Mouse (Mus musculus) megakaryocyte, embryonic 14.5 days (primary cell): ENCODE measurements around the gene Crebbp. TPM values are rescaled to one million over a fixed set of nuclear protein-coding genes. Genes with fewer than 3 reads are reported as not detected.
"Not testable (repeated sequence)": the region's sequence is repeated elsewhere in the genome, so short reads cannot be mapped to it uniquely, and the experiment has no call there.

Experiments
- H3K27me3 ChIP-seq: replicated peaks from 2 replicates; pipeline ENCODE3; 2012; ENCODE audit warnings: inconsistent platforms
- H3K36me3 ChIP-seq: replicated peaks from 2 replicates; pipeline ENCODE3; 2012; ENCODE audit warnings: low read length, inconsistent platforms, mixed read lengths
- H3K4me1 ChIP-seq: 2 replicates; pipeline ENCODE4 v1.6.1; 2012; ENCODE audit warnings: inconsistent platforms
- H3K4me3 ChIP-seq: replicated peaks from 2 replicates; pipeline ENCODE3; 2012; ENCODE audit warnings: moderate library complexity, mild to moderate bottlenecking, inconsistent platforms
- H3K9me3 ChIP-seq: 2 replicates; pipeline ENCODE4 v1.6.1; 2012; ENCODE audit warnings: inconsistent platforms
- FLI1 ChIP-seq: IDR thresholded peaks from 2 replicates; pipeline ENCODE4 v1.6.1; 2012; ENCODE audit warnings: low read length, inconsistent platforms, mixed read lengths
- GATA1 ChIP-seq: IDR thresholded peaks from 3 replicates; pipeline ENCODE4 v1.6.1; 2012; ENCODE audit warnings: mixed read lengths, low read length, inconsistent platforms, borderline replicate concordance
- polyA plus RNA-seq: library from polyadenylated mRNA; stranded (reverse); fragments of >175 nt; gene quantifications from 2 replicates; pipeline ENCODE4 v1.2.3, GENCODE M21; 2012; ENCODE audit warnings: low replicate concordance; ENCODE audit not compliant: insufficient read depth

The Crebbp gene
- polyA plus RNA-seq, result 7.5 and 8.2 TPM in 2 replicates

DNA sequence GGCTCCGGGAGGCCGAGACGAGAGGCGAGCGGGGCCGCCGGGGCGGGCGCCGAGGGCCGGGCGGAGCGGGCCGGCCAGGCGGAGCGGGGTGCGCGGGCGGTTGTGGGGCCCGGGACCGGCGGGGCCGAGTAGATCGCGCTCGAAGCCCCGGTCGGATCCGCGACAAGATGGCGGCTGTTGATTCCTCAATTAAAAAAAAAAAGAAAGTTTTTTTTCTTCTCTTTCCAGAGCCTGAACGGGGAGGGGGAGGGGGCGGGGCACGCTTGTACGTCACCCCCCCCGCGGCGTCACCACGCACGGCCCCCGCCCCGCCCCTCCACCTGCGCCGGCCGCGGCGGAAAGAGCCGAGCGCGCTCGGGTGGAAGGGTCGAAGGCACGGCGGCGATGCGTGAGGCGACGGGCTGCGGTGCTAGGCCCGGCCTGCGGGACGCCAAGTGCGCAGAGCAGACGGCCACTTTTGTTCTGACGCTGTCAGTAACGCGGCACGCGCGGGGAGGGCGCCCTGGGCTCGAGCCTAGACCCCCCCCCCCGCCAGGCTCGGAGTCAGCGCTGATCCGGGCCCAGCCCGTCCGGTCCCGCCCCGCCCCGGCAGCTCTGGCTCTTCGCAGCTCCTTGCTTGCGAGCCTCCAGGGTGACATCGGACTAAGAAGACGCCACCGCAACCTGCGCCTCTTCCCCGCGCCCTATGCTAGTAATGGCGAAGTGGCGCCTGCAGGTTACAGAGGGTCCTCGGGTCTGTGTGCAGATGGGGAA lies at the start of gene Crebbp:
Gene Crebbp (minus strand): TSS at position 199 of the 753 bp plus-strand sequence.
- peak within 1 kb of the TSS; percentile 98 for H3K4me3 ChIP-seq
- TF ChIP-seq GATA1 (no peak), FLI1 (no peak)
- H3K36me3 ChIP-seq, result peaks cover 6% of the 10 kb centered on the region
- H3K4me1 ChIP-seq, result peaks cover 35% of the 10 kb centered on the region
- H3K9me3 ChIP-seq, result no peaks in the 10 kb centered on the region
- peaks cover 19% of the 10 kb centered on the region for H3K27me3 ChIP-seq

DNA sequence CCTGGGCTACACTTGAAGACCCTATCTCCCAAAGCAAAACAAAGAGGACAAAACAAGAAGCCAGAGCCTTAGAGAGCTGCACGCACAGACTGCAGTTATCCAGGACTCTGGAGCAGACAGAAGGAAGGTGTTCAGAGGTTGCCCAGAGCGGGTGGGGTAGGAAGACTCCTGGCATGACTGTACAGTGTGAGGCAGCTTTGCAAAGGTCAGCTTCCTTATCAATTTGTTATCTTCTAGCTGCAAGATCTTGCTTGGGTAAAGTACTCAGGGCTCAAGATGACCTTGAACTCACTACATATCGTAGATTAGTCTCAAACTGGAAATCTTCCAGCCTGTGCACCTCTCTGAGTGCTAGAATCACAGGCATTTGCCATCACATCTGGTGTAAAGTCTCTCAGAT lies 49.7 kb upstream of the Crebbp start:
- TF ChIP-seq GATA1 (no peak), FLI1 (no peak)
- Histone ChIP-seq H3K36me3 (no peaks in the 10 kb centered on the region), H3K4me1 (peaks cover 23% of the 10 kb centered on the region), H3K9me3 (no peaks in the 10 kb centered on the region), H3K27me3 (peaks cover 35% of the 10 kb centered on the region), H3K4me3 (no peak overlapping the region)

DNA sequence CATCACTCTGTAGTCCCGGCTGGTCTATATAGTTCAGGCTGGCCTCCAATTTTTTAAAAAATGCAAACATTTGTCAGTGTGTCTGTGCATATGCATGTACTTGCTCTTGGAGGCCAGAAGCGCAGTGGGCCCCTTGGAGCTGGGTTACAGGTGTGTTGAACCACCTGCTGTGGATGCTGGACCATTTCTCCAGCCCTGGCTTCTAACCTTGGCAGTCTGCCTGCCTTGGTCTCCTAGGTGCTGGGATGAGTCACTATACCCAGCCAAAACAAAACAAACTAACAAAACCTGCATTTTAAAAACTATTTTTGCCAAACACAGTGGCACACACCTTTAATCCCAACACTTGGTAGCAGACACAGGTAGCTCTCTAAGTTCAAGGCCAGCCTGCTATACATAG lies 43.7 kb upstream of the Crebbp start:
- H3K4me1 ChIP-seq, result no peaks in the 10 kb centered on the region
- TF ChIP-seq FLI1 (no peak), GATA1 (no peak)
- peaks cover 3% of the 10 kb centered on the region for H3K27me3 ChIP-seq
- H3K9me3 ChIP-seq, result no peaks in the 10 kb centered on the region
- H3K4me3 ChIP-seq, result no peak overlapping the region
- H3K36me3 ChIP-seq, result no peaks in the 10 kb centered on the region

DNA sequence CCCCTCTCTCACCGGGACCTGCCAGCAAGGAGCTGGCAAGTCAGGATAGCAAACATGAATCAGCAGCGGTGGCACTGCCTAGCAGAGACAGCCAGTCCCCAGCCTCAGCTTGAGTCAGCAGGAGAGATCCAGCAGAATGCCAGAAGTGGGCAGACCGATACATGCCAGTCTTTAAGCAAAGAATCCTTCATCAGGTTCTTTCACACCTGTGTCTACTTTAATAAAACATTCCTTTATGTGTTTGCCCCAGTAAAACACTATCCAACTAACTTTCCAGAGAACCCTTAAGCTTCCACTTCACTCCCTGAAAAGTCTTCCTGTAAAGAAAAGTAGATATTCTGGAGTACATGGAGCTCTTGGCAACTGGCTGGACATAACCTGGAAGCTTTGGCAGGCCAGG lies 35.0 kb upstream of the Crebbp start:
- Histone ChIP-seq H3K27me3 (no peaks in the 10 kb centered on the region), H3K4me1 (no peaks in the 10 kb centered on the region), H3K4me3 (no peak overlapping the region), H3K9me3 (peaks cover 54% of the 10 kb centered on the region), H3K36me3 (no peaks in the 10 kb centered on the region)
- TF ChIP-seq GATA1 (no peak), FLI1 (no peak)

DNA sequence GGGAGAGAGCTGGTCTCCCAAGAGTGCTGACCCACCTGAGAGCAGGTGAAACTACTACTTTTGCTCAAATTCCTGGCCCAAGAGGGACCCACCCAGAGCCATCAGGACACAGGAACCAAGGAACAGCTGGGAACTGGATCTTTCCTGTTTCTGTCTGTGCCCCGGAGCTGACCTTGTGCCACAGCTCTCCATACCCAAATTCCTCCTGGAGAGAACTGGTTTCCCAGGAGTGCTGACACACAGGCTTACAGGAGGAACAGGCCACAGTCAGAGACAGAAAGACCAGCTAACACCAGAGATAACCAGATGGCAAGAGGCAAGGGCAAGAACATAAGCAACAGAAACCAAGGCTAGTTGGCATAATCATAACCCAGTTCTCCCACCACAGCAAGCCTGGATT lies 31.4 kb upstream of the Crebbp start:
- Histone ChIP-seq H3K9me3 (peaks cover 42% of the 10 kb centered on the region), H3K27me3 (peaks cover 10% of the 10 kb centered on the region)
- not testable (repeated sequence) for H3K36me3 ChIP-seq, H3K4me3 ChIP-seq, H3K4me1 ChIP-seq

DNA sequence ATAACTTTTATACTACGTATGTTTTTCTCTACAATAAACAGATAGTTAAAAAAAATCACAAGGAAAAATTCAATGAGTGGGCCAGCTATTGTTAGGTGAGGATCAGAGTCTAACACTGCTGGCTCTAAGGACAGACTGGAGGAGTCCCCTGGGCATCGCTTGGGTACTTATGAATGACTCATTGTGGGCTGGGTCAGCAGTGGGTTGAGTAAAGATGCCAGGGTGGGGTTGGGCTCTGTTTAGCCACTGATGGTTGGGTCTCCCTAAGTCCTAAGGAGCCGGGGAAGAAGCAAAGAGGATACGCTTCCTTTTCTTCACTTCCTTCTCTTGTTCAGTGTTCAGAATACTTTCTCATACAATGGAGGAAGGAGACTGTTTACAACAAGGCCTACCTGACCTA lies 22.3 kb upstream of the Crebbp start:
- peaks cover 7% of the 10 kb centered on the region; the same call in 1 of the 2 replicates for H3K4me1 ChIP-seq
- H3K4me3 ChIP-seq, result no peak overlapping the region
- no peaks in the 10 kb centered on the region; the same call in 1 of the 2 replicates for H3K9me3 ChIP-seq
- no peaks in the 10 kb centered on the region for H3K36me3 ChIP-seq
- TF ChIP-seq FLI1 (no peak), GATA1 (no peak)
- H3K27me3 ChIP-seq, result peaks cover 30% of the 10 kb centered on the region

DNA sequence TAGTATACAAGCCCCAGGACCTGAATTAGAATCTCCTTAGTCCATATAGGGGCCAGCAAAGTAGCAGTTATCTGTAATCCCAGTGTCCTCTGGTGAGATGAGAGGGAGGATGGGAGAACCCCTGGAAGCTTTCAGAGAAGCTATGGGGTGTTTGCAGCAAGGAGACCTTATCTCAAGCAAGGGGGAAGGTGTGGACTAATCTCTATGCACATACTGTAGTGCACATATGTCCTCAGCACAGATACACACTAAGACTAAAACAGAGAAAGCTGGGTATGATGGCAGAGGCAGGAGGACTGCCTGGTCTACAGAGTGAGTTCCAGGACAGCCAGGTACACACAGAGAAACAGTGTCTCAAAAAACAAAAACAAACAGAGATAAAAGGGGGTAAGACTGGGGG lies 21.8 kb upstream of the Crebbp start:
- Histone ChIP-seq H3K9me3 (no peaks in the 10 kb centered on the region; the same call in 1 of the 2 replicates), H3K4me1 (peaks cover 7% of the 10 kb centered on the region; the same call in 1 of the 2 replicates), H3K4me3 (no peak overlapping the region), H3K27me3 (peaks cover 27% of the 10 kb centered on the region), H3K36me3 (no peaks in the 10 kb centered on the region)
- no peak for TF ChIP-seq FLI1
- TF ChIP-seq GATA1, result no peak

DNA sequence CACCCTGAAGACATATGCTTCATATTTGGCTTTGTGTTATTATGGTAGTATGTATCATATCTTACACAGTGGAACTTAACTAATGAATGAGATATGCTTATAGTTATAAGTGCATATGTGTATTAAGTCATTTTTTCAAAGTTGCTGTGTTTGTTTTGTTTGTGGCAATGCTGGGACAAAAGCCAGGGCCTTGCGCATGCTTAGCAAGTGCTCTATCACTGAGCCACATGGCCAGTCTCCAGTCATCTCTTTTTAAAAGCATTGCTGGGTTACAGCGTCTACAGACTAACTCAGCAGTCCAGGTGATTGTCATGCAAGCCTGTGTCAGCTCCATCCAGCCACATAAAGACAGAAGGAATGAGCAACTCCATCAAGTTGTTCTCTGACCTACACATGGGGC lies 12.0 kb upstream of the Crebbp start:
- Histone ChIP-seq H3K36me3 (no peaks in the 10 kb centered on the region), H3K4me3 (no peak overlapping the region), H3K9me3 (peaks cover 6% of the 10 kb centered on the region; the same call in 1 of the 2 replicates), H3K27me3 (peaks cover 15% of the 10 kb centered on the region), H3K4me1 (peaks cover 4% of the 10 kb centered on the region; the same call in 1 of the 2 replicates)
- TF ChIP-seq GATA1 (no peak), FLI1 (no peak)

DNA sequence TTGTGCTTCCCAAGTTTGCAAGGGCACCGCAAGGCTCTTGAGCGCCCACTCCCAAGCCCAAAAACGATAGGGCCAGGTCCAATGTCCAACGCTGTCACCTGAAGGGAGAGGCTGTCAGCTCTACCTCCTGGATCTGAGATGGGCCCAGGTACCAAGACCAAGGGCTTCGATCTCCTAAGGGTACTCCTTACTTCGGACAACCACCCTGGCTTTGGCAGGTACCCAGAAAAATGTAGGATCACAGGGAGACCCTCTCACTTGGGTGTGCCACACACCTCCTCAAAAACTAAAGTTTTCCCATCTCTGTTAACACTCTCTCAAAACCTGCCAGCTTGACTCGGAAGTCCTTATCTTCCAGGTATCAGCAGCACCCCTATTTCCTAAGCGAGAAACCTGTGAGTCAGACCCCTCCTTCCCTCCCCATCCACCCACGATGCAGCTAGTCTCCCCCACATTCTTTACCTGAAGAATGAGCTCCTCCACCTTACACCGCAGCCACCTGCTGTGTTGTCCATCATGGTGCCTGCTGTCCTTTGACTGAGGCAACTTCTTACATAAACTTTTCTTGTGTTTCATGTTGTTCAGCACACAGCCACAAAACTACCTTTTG lies 939 bp upstream of the Crebbp start:
- TF ChIP-seq GATA1 (no peak), FLI1 (no peak)

More for the DNA sequence above, 939 bp upstream of the Crebbp start:
- Histone ChIP-seq H3K36me3 (peaks cover 5% of the 10 kb centered on the region), H3K4me1 (peaks cover 35% of the 10 kb centered on the region), H3K9me3 (no peaks in the 10 kb centered on the region), H3K27me3 (peaks cover 23% of the 10 kb centered on the region), H3K4me3 (peak overlapping the region; percentile 98)
